Mouse (Mus musculus) bone marrow macrophage, adult 2 months (primary cell): ENCODE results near the gene Sod1. TPM values are rescaled to one million over a fixed set of nuclear protein-coding genes. Genes with fewer than 3 reads are reported as not detected.
A peak's percentile ranks its signal among the peaks of the same experiment; 100 is the strongest.
"Not testable (repeated sequence)": the region's sequence is repeated elsewhere in the genome, so short reads cannot be mapped to it uniquely, and the experiment has no call there.

Source experiments
- H3K27ac ChIP-seq: 2 replicates; pipeline ENCODE4 v1.5.1; 2012; ENCODE audit warnings: low read depth, low read length; ENCODE audit not compliant: insufficient read depth
- H3K4me1 ChIP-seq: 2 replicates; pipeline ENCODE4 v1.6.1; 2012; ENCODE audit warnings: low read length; ENCODE audit not compliant: control insufficient read depth, insufficient read depth
- H3K4me3 ChIP-seq: 2 replicates; pipeline ENCODE4 v1.5.1; 2012; ENCODE audit warnings: mild to moderate bottlenecking, low read length, moderate library complexity; ENCODE audit not compliant: insufficient read depth
- CTCF ChIP-seq: IDR thresholded peaks from 2 replicates; pipeline ENCODE4 v1.5.1; 2012; ENCODE audit warnings: low read depth, mild to moderate bottlenecking, low read length, moderate library complexity
- POLR2A ChIP-seq: IDR thresholded peaks from 2 replicates; pipeline ENCODE4 v1.6.1; 2012; ENCODE audit warnings: mild to moderate bottlenecking, low read depth, low read length, borderline replicate concordance
- polyA plus RNA-seq: library from polyadenylated mRNA; stranded (reverse); fragments of >200 nt; gene quantifications from 2 replicates; pipeline ENCODE4 v1.2.4, GENCODE M21; 2012; ENCODE audit not compliant: missing spikeins, insufficient read depth, insufficient read length

Sod1 gene
- polyA plus RNA-seq, 1 experiment: 892 TPM

DNA sequence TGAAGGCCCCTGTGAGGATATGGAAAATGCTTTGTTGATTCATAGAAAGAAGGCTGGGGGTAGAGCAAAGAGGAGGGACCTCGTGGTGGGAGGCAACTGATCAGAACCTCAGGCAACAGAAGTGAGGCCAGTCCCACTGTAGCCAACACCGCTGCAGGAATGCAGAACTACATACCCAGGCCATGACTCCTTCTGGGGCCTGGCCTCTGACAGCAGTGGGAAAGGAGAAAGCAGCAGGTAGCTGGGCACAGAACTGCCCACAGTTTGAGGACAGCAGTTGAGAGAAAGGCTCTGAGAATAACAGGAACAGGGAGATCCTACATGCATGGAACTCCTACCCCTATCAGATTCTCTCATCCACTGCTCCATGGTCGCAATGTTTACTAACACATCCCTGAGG, 11.6 kb upstream of the Sod1 start:
- no peak overlapping the region for H3K4me3 ChIP-seq
- H3K27ac ChIP-seq: no peak overlapping the region
- TF ChIP-seq POLR2A (no peak), CTCF (no peak)
- H3K4me1 ChIP-seq: peaks cover 1% of the 10 kb centered on the region

DNA sequence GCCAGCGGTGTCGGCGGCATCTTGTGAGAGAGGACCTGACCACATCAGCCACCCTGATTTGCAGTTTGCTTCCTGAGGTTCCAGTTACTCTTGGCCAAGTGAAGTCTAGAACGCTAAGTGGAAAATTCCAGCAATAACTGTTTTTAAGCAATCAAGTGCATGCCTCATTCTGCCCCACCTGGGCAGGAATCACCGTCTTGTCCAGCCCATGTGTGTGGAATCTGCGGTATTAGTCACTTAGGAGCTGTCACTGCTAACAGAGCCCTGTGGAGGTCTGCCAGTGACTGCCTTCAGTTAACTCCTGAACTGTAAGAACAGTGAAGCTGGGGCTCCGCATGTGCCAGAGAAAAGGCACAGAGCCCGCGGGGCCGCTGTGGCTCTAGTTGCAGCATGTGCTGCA, 9.8 kb upstream of the Sod1 start:
- TF ChIP-seq POLR2A (no peak), CTCF (no peak)
- H3K4me1 ChIP-seq: peaks cover 15% of the 10 kb centered on the region
- H3K27ac ChIP-seq: no peak overlapping the region
- no peak overlapping the region for H3K4me3 ChIP-seq

DNA sequence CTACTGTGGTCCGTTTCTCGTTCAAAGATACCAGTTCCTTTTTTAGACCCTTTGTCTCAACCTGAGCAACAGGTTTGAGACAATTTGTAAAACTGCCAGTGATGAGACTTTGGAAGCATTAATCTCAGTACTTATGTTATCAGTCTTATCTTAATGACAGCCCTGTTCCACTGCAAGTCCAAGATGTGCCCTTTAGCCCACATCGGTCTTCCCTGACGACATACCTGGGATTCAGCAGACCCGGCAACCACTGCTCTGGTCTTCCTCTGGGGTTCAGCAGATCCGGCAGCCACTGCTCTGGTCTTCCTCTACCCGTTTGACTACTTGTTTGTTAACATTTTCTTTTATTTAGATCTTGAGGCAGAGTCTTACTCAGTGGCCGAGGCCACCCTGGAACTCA, 8.8 kb upstream of the Sod1 start:
- H3K4me3 ChIP-seq: no peak overlapping the region

GRCm38 (mm10) chr16:90213477-90214339, 6.8 kb upstream of the Sod1 start:
- H3K4me3 ChIP-seq: no peak overlapping the region
- TF ChIP-seq CTCF (no peak), POLR2A (no peak)
- H3K27ac ChIP-seq: no peak overlapping the region
- peaks cover 17% of the 10 kb centered on the region for H3K4me1 ChIP-seq

More for the DNA sequence above, 8.8 kb upstream of the Sod1 start:
- peaks cover 17% of the 10 kb centered on the region for H3K4me1 ChIP-seq
- TF ChIP-seq CTCF (no peak), POLR2A (no peak)
- no peak overlapping the region for H3K27ac ChIP-seq

DNA sequence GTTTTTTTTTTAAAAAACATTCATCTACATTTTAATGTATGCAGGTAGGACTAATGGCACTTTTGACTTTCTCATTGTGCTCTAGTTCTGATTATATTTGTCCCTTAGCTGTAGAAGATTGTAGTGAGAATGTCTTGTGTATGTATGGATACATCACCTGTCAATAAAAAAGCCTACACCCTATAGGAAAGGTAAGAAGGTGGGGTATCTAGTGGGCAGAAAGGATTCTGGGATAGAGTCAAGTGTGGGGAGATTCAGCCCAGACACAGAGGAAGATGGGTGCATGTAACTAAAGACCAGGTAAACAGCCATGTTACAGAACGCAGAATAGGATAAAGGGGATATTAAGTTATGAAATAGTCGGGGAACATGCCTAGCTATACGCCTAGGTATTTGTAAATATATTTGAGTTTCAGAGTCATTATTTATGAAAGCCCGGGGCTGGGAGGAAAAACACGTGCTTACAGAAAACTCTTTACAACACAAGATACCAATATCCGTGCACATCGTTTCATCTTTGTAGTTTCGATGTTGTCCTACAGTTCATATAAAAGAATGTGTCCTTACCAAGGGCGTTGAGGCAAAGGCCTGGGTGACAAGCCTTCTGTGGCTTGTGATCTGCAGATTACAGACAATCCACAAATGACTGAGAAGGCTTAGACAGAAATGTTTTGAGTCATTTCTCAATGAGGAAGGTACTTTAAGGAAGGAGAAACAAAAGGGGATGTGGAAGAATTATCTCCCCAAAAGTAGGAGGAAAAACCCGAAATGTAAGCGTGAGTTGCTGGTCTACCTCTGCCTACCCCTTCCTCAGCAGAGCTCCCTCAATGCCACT, 5.6 kb upstream of the Sod1 start:
- TF ChIP-seq POLR2A: no peak
- no peak for TF ChIP-seq CTCF
- peak overlapping the region; percentile 77 for H3K27ac ChIP-seq
- H3K4me1 ChIP-seq: peaks cover 17% of the 10 kb centered on the region
- H3K4me3 ChIP-seq: no peak overlapping the region

DNA sequence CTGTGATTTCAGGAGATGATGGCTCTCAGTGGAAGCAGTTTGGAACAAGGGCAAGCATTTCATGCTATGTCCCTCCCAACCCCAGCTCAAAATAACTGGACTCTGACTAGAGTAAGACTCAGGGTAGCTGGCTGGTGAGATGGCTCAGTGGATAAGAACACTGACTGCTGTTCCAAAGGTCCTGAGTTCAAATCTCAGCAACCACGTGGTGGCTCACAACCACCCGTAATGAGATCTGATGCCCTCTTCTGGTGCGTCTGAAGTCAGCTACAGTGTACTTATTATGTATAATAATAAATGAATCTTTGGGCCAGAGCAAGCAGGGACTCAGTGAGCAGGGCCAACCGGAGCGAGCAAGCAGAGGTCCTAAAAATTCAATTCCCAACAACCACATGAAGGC, 4.7 kb upstream of the Sod1 start:
- Histone ChIP-seq H3K27ac (peak overlapping the region; percentile 77), H3K4me1 (peaks cover 17% of the 10 kb centered on the region)
- H3K4me3 ChIP-seq: not testable (repeated sequence)

DNA sequence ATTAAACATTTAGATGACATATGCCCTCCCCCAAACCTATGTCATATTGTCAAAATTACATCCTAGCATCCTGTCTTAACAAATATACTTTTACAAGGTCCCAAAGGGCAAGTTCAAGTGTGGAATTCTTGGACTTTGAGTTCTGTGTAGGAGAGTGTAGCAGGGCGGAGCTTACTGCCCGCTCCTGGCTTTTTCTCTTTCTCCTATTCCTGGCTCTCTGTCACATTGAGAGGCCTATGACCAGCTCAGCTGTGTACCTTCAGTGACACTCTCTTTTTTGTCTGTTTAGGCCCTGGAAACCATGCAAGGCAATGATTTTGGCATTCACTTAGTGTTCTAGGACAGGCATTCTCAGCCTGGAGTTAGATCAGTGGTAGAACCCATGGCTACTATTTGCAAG, 4.1 kb upstream of the Sod1 start:
- H3K4me3 ChIP-seq: no peak overlapping the region
- H3K27ac ChIP-seq: no peak overlapping the region
- H3K4me1 ChIP-seq: peaks cover 17% of the 10 kb centered on the region
- no peak for TF ChIP-seq CTCF
- TF ChIP-seq POLR2A: no peak

DNA sequence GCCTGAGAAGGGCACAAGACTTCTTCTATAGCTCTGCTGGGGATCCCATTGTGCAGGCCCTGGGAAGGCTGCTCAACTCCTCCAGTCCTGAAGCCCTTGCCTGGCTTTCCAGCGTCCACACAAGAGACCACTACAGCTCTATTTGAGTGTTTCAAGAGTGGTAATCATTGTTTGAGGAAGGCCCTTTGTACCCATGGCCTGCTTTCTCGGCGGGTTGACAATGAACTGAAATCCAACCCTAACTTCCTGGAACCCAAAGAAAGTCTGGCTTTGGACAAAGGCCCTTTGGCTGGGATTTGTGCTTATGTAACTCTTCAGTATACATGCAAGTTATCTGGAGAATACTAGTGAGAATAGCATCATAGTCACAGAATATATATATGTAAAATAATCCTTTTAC, 3.2 kb upstream of the Sod1 start:
- no peak overlapping the region for H3K27ac ChIP-seq
- H3K4me3 ChIP-seq: no peak overlapping the region
- H3K4me1 ChIP-seq: peaks cover 17% of the 10 kb centered on the region
- no peak for TF ChIP-seq CTCF
- TF ChIP-seq POLR2A: no peak

DNA sequence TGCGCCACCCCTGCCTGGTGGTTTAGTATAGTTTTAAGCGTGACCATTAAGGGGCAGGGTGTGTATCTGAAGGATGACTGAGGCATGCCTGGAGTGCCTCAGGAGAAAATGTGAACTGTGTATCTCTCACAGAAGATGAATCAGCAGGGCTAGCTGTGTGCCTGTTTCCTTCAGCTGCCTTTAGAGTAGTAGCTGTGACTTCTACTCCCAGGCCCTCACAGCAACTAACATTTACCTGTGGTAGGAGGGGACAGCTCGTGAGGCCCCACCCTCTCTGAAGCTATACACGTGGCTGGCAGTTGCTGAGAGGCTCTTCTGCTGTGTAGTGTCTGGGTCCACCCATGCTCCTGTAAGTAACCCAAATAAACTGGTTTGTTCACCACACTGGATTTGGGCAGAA, 2.6 kb upstream of the Sod1 start:
- TF ChIP-seq CTCF: no peak
- no peak for TF ChIP-seq POLR2A
- Histone ChIP-seq H3K4me3 (no peak overlapping the region), H3K4me1 (peaks cover 20% of the 10 kb centered on the region), H3K27ac (no peak overlapping the region)

- H3K4me1 ChIP-seq: peaks cover 23% of the 10 kb centered on the region
- H3K27ac ChIP-seq, H3K4me3 ChIP-seq: not testable (repeated sequence)
Measured at GRCm38 (mm10) chr16:90219445-90219844, 1.1 kb upstream of the Sod1 start.

- H3K4me3 ChIP-seq: peak overlapping the region; percentile 70
- peaks cover 12% of the 10 kb centered on the region for H3K4me1 ChIP-seq
- no peak for TF ChIP-seq CTCF
- TF ChIP-seq POLR2A: no peak
- peak overlapping the region; percentile 63 for H3K27ac ChIP-seq
Measured at GRCm38 (mm10) chr16:90220892-90221431, 408 bp downstream of the Sod1 start.
